Mouse (Mus musculus) CH12.LX (cell line): ENCODE results near the gene Acta1.

ENCODE experiments used
- CHD2 ChIP-seq: IDR thresholded peaks from 2 replicates; pipeline ENCODE4 v1.6.1; 2011; ENCODE audit warnings: low read length, improper control_type of control experiment
- CTCF ChIP-seq, 2 experiments: IDR thresholded peaks in 1 of 2; conservative IDR thresholded peaks in 1 of 2; 2 replicates each; pipeline ENCODE4 v1.5.1; 2011 to 2012; ENCODE audit warnings: low read depth in 2 of 2, low read length in 2 of 2, improper control_type of control experiment in 1 of 2, inconsistent platforms in 1 of 2, mild to moderate bottlenecking in 1 of 2, moderate library complexity in 1 of 2
- EP300 ChIP-seq: IDR thresholded peaks from 2 replicates; pipeline ENCODE4 v1.6.1; 2011; ENCODE audit warnings: low read length, improper control_type of control experiment
- MEF2A ChIP-seq: IDR thresholded peaks from 2 replicates; pipeline ENCODE4 v1.6.1; 2014; ENCODE audit warnings: low read depth, mild to moderate bottlenecking, inconsistent platforms, low read length, improper control_type of control experiment, borderline replicate concordance
- NELFE ChIP-seq: IDR thresholded peaks from 2 replicates; pipeline ENCODE4 v1.6.1; 2011; ENCODE audit warnings: low read depth, low read length, improper control_type of control experiment
- POLR2A ChIP-seq: IDR thresholded peaks from 2 replicates; pipeline ENCODE4 v1.6.1; 2011; ENCODE audit warnings: low read depth, mild to moderate bottlenecking, improper control_type of control experiment, low read length
- POLR2AphosphoS2 ChIP-seq: IDR thresholded peaks from 2 replicates; pipeline ENCODE4 v1.6.1; 2011; ENCODE audit warnings: low read depth, low read length, improper control_type of control experiment
- TBP ChIP-seq: conservative IDR thresholded peaks from 2 replicates; pipeline ENCODE4 v1.6.1; 2011; ENCODE audit warnings: low read depth, low read length, improper control_type of control experiment
- UBTF ChIP-seq: IDR thresholded peaks from 2 replicates; pipeline ENCODE4 v1.6.1; 2012; ENCODE audit warnings: low read depth, mild to moderate bottlenecking, inconsistent platforms, low read length, improper control_type of control experiment, moderate library complexity
- USF1 ChIP-seq: IDR thresholded peaks from 2 replicates; pipeline ENCODE4 v1.6.1; 2014; ENCODE audit warnings: low read depth, mild to moderate bottlenecking, inconsistent platforms, low read length, improper control_type of control experiment
- ZC3H11A ChIP-seq: IDR thresholded peaks from 2 replicates; pipeline ENCODE4 v1.6.1; 2012; ENCODE audit warnings: low read depth, mild to moderate bottlenecking, inconsistent platforms, low read length, improper control_type of control experiment

GRCm38 (mm10) chr8:123891271-123891670 is 3.3 kb downstream of the Acta1 start:
- TF ChIP-seq ZC3H11A (no peak), CTCF (conservative IDR thresholded peaks at IDR 0.05 in 1 of 2, IDR thresholded peaks at IDR 0.05 in 1 of 2; ENCODE audit: low read depth in 2 of 2, low read length in 2 of 2) (no peak), NELFE (no peak), EP300 (no peak), CHD2 (no peak), POLR2A (no peak), MEF2A (no peak), POLR2AphosphoS2 (no peak), UBTF (no peak), USF1 (no peak), TBP (no peak)
